ENCODE assay signal across 8 mouse cellular contexts in the genomic region with DNA sequence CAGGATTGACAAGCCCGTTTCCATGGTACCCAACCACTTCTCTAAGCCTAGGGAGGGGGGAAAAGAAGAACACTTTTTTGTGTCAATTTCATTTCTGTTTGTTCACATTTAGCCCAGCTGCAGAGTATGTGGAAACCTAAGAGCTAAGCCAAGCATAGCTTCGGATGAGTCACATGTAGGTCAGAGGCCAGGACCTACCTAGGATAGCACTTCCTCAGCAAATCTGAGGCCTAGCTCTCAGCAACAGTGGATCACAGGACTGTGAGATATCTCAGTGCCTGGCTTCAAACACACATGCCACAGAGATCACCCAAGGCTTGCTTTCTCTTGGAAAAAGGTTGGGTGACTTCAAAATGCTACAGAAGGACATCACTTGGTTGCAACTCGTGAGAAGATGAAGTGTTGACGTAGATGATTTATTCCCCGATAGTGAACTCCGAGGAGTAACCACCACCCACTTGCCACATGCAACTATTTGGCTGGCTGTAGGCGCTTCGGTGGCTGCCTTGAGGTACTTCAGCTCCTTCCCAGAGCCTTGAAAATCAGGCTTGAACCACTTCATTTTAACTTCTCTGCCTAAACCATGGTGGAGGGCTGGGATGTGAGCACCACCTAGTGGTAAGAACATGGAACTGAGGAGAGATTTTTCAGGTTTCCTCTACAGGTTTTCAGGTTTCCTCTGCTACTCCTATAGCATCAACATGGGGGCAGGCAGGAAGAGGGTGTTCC.
DNase-seq lines count a peak whose midpoint lies in the region; ATAC-seq and TF ChIP-seq lines count a peak whose summit lies in the region.

No protein-coding gene starts in this region.

- DNase-seq in 3134 (ENCODE audit: extremely low read depth, insufficient read length, low spot score): peak; percentile 44
- DNase-seq in MEL-GATA-1-ER (ENCODE audit: extremely low read depth, low read depth): peak; percentile 2
- peak; percentile 76 for DNase-seq in cerebellum, adult 9-10 months
- peak; percentile 57 to 61 for DNase-seq in frontal cortex, postnatal 10 days (ENCODE audit: low spot score in 2 of 2)
- DNase-seq in kidney, adult 8-10 months: peak; percentile 32 to 51
- DNase-seq in limb, embryonic 10.5 days (ENCODE audit: low spot score): peak; percentile 60
- peak; percentile 82 for DNase-seq in midbrain, postnatal 0 days (ENCODE audit: low spot score)
- DNase-seq in urinary bladder, postnatal 36 days (ENCODE audit: low spot score in 2 of 2): peak; percentile 21 to 33

- H3K9me3 ChIP-seq in limb, embryonic 10.5 days (replicated peaks): no peaks in the 10 kb centered on the region
- H3K9me3 ChIP-seq in midbrain, postnatal 0 days (ENCODE audit: low read length): no peaks in the 10 kb centered on the region

- no peaks in the 10 kb centered on the region for H3K27me3 ChIP-seq in limb, embryonic 10.5 days (ENCODE audit: low read depth, poor library complexity, severe bottlenecking)
- H3K27me3 ChIP-seq in midbrain, postnatal 0 days (ENCODE audit: insufficient read depth, low read length): no peaks in the 10 kb centered on the region

- WGBS in limb, embryonic 10.5 days: 72% methylated on average over 8 of the region's 8 CpGs
- WGBS in midbrain, postnatal 0 days: 63% methylated on average over 8 of the region's 8 CpGs

- H3K36me3 ChIP-seq in limb, embryonic 10.5 days: no peaks in the 10 kb centered on the region
- H3K36me3 ChIP-seq in midbrain, postnatal 0 days (ENCODE audit: insufficient read depth, low read length): no peaks in the 10 kb centered on the region

- peak; percentile 98 for TF ChIP-seq CTCF in midbrain, postnatal 0 days (IDR thresholded peaks at IDR 0.05)

- peaks cover 12% of the 10 kb centered on the region for H3K4me1 ChIP-seq in limb, embryonic 10.5 days
- H3K4me1 ChIP-seq in midbrain, postnatal 0 days (ENCODE audit: insufficient read depth, low read length): no peaks in the 10 kb centered on the region

- H3K27ac ChIP-seq in limb, embryonic 10.5 days: no peak overlapping the region
- H3K27ac ChIP-seq in midbrain, postnatal 0 days (ENCODE audit: low read depth, low read length): peak overlapping the region; percentile 20; the same call in 1 of the 2 replicates

- no peak overlapping the region for H3K9ac ChIP-seq in midbrain, postnatal 0 days (replicated peaks; ENCODE audit: low read length, poor library complexity, severe bottlenecking)

- no peak overlapping the region for H3K4me2 ChIP-seq in midbrain, postnatal 0 days (ENCODE audit: low read depth, low read length, poor library complexity, severe bottlenecking)

- H3K4me3 ChIP-seq in limb, embryonic 10.5 days: no peak overlapping the region
- H3K4me3 ChIP-seq in midbrain, postnatal 0 days (ENCODE audit: low read depth, low read length): no peak overlapping the region

- peak; percentile 92 for ATAC-seq in midbrain, postnatal 0 days (ENCODE audit: low FRiP score)

Comparison
In these comparisons a context has a peak if more than half of its experiments do, and no peak if none do; other contexts are left out.
1. DNase-seq: peak in every context shown above with its lines; median percentile 82 in midbrain, postnatal 0 days; 76 in cerebellum, adult 9-10 months; 60 in limb, embryonic 10.5 days; 59 in frontal cortex, postnatal 10 days; 44 in 3134; 42 in kidney, adult 8-10 months; 27 in urinary bladder, postnatal 36 days; 2 in MEL-GATA-1-ER.